Mouse (Mus musculus) bone marrow, adult 2 months (tissue): ENCODE results near the gene Slc6a17.

Experiments
- CTCF ChIP-seq: fragments of 200-500 bp; IDR thresholded peaks from 2 replicates; pipeline ENCODE4 v1.5.1; 2011; ENCODE audit warnings: low read length, control low read depth; ENCODE audit not compliant: control insufficient read depth, insufficient read depth
- POLR2A ChIP-seq: fragments of 200-500 bp; IDR thresholded peaks from 2 replicates; pipeline ENCODE4 v1.6.1; 2011; ENCODE audit warnings: low read depth, mild to moderate bottlenecking, control low read depth, low read length, borderline replicate concordance; ENCODE audit not compliant: control insufficient read depth

- TF ChIP-seq CTCF = no peak
- no peak for TF ChIP-seq POLR2A
Observed at GRCm38 (mm10) chr3:107508696-107509095, 9.1 kb downstream of the Slc6a17 start.
